Mouse (Mus musculus) lung, postnatal 10 days (tissue): ENCODE measurements around the gene Foxp1.

Experiments used
- DNase-seq: peaks from one replicate; pipeline ENCODE4 v3.0.0; 2021

Gene Foxp1

DNA sequence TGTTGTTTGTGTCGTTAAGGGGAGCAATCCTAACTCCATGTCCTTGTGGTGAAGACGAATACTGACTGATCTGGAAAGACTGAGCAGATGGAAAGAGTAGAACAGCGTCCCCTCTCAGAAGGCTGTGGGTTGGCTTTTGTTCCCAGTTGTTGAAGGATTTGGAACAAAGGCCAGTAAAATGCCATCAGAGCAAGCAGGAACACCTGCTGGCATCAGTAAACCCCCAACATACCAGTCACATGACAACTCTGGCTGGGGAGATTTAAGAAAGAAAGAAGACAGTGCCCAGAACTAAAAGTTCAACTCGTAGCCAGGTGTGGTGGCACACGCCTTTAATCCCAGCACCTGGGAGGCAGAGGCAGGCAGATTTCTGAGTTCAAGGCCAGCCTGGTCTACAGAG, 549.1 kb downstream of the Foxp1 start:
- no peak for DNase-seq

DNA sequence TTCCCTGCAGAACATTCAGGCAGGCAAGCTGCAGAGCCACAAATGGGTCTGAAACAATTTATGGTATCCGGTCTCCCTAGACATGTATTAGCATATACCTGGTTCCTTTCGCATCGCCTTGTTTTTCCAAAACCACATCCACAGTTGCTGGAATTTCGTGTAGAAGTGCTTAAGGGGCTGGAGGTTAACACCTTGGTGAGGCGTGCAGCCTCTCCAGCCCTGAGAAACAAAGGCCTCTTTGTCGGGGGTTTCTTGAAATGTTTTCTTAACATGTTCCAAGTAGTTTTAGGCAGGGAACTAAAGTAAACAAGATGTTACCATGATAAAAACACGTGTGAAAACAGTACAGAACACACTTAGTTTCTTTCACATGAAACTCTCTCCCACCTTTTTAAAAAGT, 550.1 kb downstream of the Foxp1 start:
- DNase-seq: no peak

DNA sequence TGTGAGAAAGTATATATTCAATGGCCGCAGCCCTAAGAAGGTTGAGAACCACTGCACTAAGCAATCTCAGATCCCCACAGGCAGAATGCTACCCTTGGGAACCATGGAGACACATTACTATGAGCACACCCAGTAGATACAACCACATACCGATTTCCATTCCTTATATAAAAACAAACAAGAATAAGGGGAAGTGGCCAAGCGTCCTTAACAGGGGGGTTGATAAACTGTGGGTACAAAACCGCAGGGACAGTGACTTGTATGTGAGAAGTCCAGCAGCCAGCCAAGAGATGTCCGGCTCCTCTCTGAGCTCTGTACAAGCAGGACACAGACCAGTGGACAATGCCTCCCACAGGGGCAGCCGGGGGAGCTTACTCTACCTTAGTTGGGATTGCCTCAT, 563.2 kb downstream of the Foxp1 start:
- no peak for DNase-seq

GRCm38 (mm10) chr6:98956522-98957169, 565.9 kb downstream of the Foxp1 start:
- peak; percentile 45 for DNase-seq

- no peak for DNase-seq
Measured at GRCm38 (mm10) chr6:98955706-98956105, 566.8 kb downstream of the Foxp1 start.

DNA sequence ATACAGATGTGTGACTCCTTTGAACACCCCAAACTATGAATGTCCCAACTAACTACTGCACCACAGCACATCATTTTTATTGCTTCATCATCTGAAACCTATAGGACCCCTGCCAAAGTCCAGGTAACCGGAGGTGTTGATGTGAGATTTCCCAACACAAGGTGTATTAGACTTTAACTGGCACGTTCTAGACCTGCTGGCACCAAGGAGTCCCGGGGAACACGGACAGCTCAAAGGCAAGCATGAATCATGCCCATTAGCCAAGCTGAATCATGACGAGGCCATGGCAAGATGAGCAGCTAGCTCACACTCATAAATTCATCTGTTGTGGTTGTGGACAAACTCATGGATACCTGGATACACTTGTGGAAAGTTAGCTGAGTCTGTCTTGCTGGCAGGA, 568.1 kb downstream of the Foxp1 start:
- DNase-seq: no peak

DNA sequence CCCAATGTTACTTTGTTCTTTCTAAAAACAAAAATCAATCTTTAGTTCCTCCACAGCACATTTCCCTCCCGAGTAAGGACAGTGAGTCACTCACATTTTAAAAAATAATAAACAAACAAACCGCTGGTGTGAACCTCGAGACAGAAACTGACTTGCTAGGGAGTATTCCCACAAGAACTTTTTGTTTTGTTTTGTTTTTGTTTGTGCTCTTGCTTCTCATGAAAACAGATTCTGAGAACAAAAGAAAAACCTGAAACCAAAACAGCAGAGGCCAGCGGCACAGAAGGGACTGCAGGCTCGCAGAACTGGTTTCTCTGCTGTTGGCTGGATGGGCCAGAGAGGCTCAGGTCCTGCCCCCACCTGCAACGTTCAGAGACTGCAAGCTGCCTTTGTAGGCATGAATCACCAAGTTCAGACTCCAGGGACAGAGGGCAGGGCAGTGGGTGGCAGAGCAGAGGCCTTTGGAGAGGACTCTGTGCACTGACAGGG, 572.8 kb downstream of the Foxp1 start:
- DNase-seq: peak; percentile 58

DNA sequence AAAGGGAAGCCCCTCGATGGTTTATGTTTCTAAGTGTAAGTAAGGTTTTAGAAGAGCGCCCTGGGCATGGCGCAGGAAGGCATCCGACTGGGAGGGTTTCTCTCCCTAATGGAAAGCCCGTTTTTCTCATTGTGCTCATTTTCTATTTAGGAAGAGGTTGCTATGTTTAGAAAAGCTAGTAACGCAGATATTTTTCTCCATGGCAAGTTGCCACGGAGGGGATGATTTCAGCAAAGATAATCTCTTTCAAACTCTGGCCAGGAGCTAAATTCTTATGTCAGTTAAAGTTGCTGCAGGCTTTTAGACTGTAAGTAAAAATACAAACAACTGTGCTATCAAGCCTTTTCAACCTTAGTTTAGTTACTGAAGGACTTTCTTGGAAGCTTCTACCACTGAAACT, 573.2 kb downstream of the Foxp1 start:
- DNase-seq: no peak

DNA sequence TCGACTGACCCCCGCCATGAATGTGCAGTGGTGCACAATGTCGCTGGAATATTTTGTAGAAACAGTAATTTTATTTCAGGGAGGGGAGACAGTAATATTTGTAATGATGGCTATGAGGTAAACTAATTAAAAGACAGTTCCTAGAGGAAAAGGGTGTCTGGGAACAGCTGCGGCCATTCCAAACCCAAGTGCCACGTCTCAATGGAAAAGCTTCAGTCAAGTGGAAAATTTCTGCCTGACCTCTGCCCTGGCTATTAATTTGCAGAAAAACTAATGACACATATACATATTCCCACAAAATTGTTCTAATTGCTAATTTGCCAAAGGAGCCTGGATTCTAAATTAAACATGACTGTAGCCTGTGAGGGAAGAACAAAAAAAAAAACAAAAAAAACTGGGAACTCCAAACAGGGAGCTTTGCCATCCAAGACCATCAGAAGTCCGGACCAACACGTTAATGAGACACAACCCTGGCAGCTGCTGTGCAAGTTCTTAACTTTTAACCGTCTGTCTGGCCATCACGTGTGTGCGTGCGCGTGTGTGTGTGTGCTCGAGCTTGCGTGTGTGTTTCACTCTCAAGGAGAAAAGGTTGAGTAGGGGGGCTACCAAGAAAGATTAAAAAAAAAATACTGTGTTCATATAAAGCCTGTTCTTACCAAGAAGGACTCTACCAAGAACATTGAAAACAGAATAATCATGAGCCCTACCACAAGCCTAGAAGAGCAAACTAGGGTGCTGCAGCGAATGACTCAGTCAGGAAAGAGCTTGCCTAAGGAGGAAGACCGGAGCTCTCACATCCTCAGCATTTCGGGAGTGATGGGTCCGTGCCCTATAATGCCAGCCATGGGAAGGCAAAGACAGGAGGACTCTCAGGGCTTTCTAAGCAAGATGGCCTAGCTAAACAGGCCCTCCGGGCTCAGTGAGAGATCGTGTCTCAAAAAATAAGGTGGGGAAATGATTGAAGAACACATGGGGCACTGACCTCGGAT, 574.1 kb downstream of the Foxp1 start:
- DNase-seq: no peak

DNA sequence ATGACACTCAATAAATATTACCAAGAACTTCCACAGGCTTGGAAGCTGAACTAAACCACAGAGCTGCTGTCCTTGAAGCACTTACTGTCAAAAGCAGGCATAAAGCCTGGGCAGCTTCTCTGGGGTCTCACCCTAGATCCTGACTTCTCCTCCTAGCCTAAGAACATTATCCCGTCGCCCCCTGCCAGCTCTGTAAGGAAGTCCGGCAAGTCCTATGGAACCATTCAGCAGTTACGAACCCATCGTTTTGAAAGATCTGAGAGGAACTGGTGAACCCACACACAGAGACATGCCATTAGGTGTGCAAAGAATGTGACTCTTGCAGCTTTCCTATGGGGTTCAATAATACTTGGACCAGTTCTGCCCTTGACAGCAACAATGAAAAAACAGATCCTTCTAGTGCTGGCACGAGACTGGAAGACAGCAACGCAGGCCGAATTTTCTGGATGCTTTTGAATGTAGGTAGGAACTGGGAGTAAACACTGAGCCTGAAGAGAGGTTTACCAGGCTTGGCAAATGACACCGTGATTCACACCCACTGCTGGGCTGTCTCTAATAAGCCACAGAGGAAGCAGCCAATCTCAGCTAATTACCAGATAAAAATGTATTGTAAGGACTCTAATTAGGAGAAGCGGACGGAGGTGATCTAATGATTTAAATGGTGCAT, 574.9 kb downstream of the Foxp1 start:
- DNase-seq: no peak

GRCm38 (mm10) chr6:98946731-98947130, 575.8 kb downstream of the Foxp1 start:
- no peak for DNase-seq

GRCm38 (mm10) chr6:98945496-98946412, 576.8 kb downstream of the Foxp1 start:
- no peak for DNase-seq

GRCm38 (mm10) chr6:98938348-98938747, 584.2 kb downstream of the Foxp1 start:
- no peak for DNase-seq

GRCm38 (mm10) chr6:98937513-98937912, 585.0 kb downstream of the Foxp1 start:
- no peak for DNase-seq

- DNase-seq: no peak
Measured at GRCm38 (mm10) chr6:98936377-98936776, 586.1 kb downstream of the Foxp1 start.

DNA sequence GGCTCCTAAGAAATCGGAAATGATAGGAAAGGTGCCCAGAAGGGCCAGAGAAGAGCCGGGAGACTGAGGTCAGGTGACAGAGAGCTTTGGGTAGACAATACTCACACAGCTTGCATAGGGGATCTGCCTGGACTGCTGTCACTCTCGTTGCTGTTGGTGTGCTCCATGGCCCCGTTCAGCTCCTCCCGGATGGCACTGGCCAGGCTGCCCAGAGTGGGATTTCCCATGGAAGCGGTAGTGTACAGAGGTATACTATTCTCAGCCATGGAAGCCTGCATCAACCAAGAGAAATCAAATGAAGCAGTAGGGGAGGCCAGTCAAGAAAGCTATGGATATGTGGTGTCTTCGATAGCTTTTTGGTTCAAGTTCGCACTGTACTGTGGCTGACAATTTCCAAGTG, 587.4 kb downstream of the Foxp1 start:
- DNase-seq: no peak

GRCm38 (mm10) chr6:98934381-98934780, 588.1 kb downstream of the Foxp1 start:
- DNase-seq: no peak

DNA sequence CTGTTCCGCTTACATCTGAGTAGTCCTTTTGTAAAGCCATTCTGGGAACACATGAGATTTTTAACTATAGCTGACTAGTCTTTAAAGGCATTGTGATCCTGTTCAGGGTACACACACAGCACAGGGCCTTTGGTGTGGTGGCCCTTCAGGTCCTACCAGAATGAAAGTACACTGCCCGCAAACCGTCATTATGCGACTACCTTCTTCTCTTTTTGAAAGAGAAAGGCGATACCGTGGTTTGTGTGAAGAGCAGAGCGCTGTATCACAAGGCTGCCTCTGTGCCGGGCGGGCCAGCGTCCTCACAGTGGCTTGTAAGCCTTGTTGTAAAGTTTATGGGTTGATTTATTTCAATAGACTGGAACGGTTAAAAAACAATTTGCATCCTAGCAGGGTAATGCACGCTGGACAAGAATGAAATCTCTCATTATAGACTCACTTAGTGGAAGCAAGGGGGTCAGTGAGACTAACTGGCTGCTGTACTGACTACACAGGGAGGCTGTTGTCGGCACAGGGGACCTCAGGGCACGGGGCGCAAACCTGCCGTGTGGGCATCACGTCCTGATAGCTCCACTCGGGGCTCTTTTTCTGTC, 589.3 kb downstream of the Foxp1 start:
- no peak for DNase-seq

DNA sequence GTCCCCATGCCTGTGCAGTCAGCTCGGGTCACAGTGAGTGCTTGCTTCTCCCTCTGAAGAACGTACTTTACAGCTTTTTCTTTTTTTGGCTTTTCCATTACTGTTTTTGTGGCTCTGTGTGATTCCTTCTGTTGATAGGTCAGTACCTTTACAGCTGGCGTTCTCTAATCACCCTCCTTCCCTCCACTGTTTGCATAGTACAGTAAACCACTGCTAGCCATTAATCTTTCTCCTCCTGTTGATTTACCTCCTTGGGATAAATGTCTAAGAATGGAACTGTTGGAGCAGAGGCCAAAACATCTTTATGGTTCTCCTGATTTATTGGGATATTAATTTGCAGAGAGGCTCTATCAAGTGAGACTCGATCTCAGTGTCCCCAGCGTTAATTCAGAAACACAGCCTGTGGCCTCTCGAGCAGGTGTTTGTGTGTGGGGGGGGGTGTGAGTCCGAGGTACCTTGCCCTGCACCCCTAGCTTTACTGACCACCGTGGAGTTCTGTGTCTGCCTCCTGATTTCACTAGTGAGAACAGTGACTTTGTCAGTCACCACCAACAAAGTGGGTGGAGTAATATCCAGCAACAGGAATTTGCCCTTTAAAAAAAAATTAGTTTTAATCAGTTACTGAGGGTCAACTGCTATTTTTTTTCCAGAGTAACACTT, 590.5 kb downstream of the Foxp1 start:
- DNase-seq: no peak

- no peak for DNase-seq
Measured at GRCm38 (mm10) chr6:98930652-98931300, 591.7 kb downstream of the Foxp1 start.

DNA sequence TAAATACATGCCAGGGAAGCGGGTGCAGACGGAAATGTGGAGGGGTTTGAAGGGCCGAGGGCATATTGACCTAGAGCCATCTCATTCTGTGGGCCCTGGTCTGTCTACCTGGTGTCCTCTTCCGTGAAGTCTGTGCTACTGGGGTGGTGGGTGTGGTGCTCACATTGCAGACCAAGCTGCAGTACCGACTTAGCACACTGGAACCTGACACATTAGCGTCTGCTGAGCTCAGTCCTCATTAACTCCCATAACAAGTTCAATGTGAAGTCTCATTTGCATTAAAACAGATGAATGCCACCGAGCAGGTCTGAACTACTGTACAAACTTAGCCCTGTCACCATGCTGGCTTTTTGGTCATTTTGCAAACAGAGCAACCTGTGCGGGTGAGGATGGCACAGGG, 594.2 kb downstream of the Foxp1 start:
- no peak for DNase-seq
